ENCODE assay signal across 17 mouse cellular contexts in the genomic region with DNA sequence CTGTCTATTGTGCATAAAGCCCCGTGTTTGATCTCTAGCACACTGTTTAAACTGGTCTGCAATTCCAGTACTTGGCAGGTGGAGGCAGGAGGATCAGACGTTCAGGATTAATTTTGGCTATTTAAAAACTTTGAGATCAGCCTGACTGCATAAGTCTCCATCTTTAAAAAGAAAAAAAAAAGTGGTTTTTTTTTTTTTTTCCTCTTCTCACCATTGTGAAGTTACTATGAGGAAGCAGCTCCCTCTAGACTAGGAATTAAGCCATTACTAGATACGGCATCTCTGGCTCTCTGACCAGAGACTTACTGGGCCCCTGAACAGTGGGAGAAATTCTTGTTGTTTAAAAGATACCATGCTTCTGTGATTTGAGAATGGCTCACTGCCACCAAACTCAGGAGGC.
"Had no signal": no experiment of that assay in that cellular context is flagged by ENCODE, and none has a peak within 500 bp of the region (broad histone marks: within the 10 kb centered on the region; RNA-seq: fewer than 3 reads in every experiment).

No protein-coding gene starts in this region.

- H3K9ac ChIP-seq: liver, embryonic 15.5 days; liver, postnatal 0 days; lung, embryonic 15.5 days; midbrain, embryonic 12.5 days; midbrain, embryonic 15.5 days; neural tube, embryonic 12.5 days had no signal

- H3K4me1 ChIP-seq: liver, embryonic 15.5 days; lung, embryonic 15.5 days had no signal

- DNase-seq: liver, postnatal 0 days; lung, adult 2 months; lung, postnatal 14 days; lung, postnatal 36 days; right cerebral cortex, postnatal 14 days; spleen, adult 18-20 months; thymus, adult 18-20 months; thymus, postnatal 14 days; thymus, postnatal 36 days had no signal

- H3K4me3 ChIP-seq: liver, embryonic 15.5 days; lung, embryonic 15.5 days; megakaryocyte, embryonic 14.5 days; midbrain, embryonic 12.5 days; midbrain, embryonic 15.5 days; neural tube, embryonic 12.5 days had no signal

- ATAC-seq: liver, postnatal 0 days; lung, postnatal 0 days; midbrain, embryonic 15.5 days had no signal

- H3K27me3 ChIP-seq: liver, embryonic 15.5 days; lung, embryonic 15.5 days; megakaryocyte, embryonic 14.5 days; midbrain, embryonic 15.5 days; neural tube, embryonic 12.5 days had no signal

- H3K36me3 ChIP-seq: liver, embryonic 15.5 days; lung, embryonic 15.5 days; midbrain, embryonic 12.5 days; midbrain, embryonic 15.5 days; neural tube, embryonic 12.5 days had no signal

- H3K9me3 ChIP-seq: liver, embryonic 15.5 days; lung, embryonic 15.5 days; midbrain, embryonic 12.5 days; midbrain, embryonic 15.5 days; neural tube, embryonic 12.5 days had no signal

- H3K4me2 ChIP-seq: liver, embryonic 15.5 days; lung, embryonic 15.5 days; midbrain, embryonic 12.5 days; midbrain, embryonic 15.5 days; neural tube, embryonic 12.5 days had no signal

- H3K27ac ChIP-seq: liver, embryonic 15.5 days; lung, embryonic 15.5 days; macrophage; midbrain, embryonic 12.5 days; midbrain, embryonic 15.5 days; neural tube, embryonic 12.5 days had no signal
